ENCODE assay signal across 9 mouse cellular contexts in genomic region chr8:107546154-107546553, GRCm38 (mm10). TPM values are rescaled to one million over a fixed set of nuclear protein-coding genes. Genes with fewer than 3 reads are reported as not detected.
DNase-seq lines count a peak whose midpoint lies in the region; ATAC-seq and TF ChIP-seq lines count a peak whose summit lies in the region.
"Had no signal": no experiment of that assay in that cellular context is flagged by ENCODE, and none has a peak within 500 bp of the region (broad histone marks: within the 10 kb centered on the region; RNA-seq: fewer than 3 reads in every experiment).

No protein-coding gene starts in this region.

- peaks cover 45% of the 10 kb centered on the region for H3K36me3 ChIP-seq in hindbrain, embryonic 12.5 days
- 0 out of 2 replicates have a peak, but pooled peaks cover under 1% of the 10 kb centered on the region for H3K36me3 ChIP-seq in hindbrain, postnatal 0 days (ENCODE audit: insufficient read depth, low read length)
- H3K36me3 ChIP-seq in embryonic facial prominence, embryonic 11.5 days (replicated peaks; ENCODE audit: control insufficient read depth, insufficient read depth, low read depth, low read length), result no peaks in the 10 kb centered on the region; the same call in 1 of the 2 replicates
- H3K36me3 ChIP-seq in limb, embryonic 10.5 days, result peaks cover 78% of the 10 kb centered on the region
- peaks cover 66% of the 10 kb centered on the region for H3K36me3 ChIP-seq in hindbrain, embryonic 10.5 days
- H3K36me3 ChIP-seq: stomach, embryonic 15.5 days had no signal

- H3K27me3 ChIP-seq in hindbrain, embryonic 12.5 days, result no peaks in the 10 kb centered on the region
- H3K27me3 ChIP-seq in hindbrain, postnatal 0 days (ENCODE audit: insufficient read depth, low read length), result no peaks in the 10 kb centered on the region
- no peaks in the 10 kb centered on the region for H3K27me3 ChIP-seq in embryonic facial prominence, embryonic 11.5 days (ENCODE audit: control insufficient read depth, insufficient read depth, low read length)
- no peaks in the 10 kb centered on the region for H3K27me3 ChIP-seq in limb, embryonic 10.5 days (ENCODE audit: low read depth, poor library complexity, severe bottlenecking)
- no peaks in the 10 kb centered on the region for H3K27me3 ChIP-seq in hindbrain, embryonic 10.5 days (ENCODE audit: insufficient read depth, poor library complexity, severe bottlenecking)
- H3K27me3 ChIP-seq: stomach, embryonic 15.5 days had no signal

- 86% methylated on average over 4 of the region's 4 CpGs for WGBS in hindbrain, embryonic 12.5 days
- WGBS in hindbrain, postnatal 0 days, result 80% methylated on average over 4 of the region's 4 CpGs
- WGBS in embryonic facial prominence, embryonic 11.5 days, result 88% methylated on average over 4 of the region's 4 CpGs
- WGBS in limb, embryonic 10.5 days, result 96% methylated on average over 4 of the region's 4 CpGs
- WGBS in hindbrain, embryonic 10.5 days, result 89% methylated on average over 4 of the region's 4 CpGs

- peak overlapping the region; percentile 26 for H3K4me3 ChIP-seq in hindbrain, embryonic 12.5 days
- no peak overlapping the region for H3K4me3 ChIP-seq in hindbrain, postnatal 0 days (ENCODE audit: low read length)
- peak overlapping the region; percentile 21; the same call in 1 of the 2 replicates for H3K4me3 ChIP-seq in embryonic facial prominence, embryonic 11.5 days (ENCODE audit: low read depth, low read length)
- peak overlapping the region; percentile 38; the same call in 1 of the 2 replicates for H3K4me3 ChIP-seq in limb, embryonic 10.5 days
- H3K4me3 ChIP-seq in hindbrain, embryonic 10.5 days, result no peak overlapping the region
- H3K4me3 ChIP-seq: stomach, embryonic 15.5 days had no signal

- peak overlapping the region; percentile 76 for H3K27ac ChIP-seq in hindbrain, embryonic 12.5 days
- no peak overlapping the region for H3K27ac ChIP-seq in hindbrain, postnatal 0 days
- H3K27ac ChIP-seq in embryonic facial prominence, embryonic 11.5 days (replicated peaks; ENCODE audit: low read depth, low read length), result no peak overlapping the region
- H3K27ac ChIP-seq in limb, embryonic 10.5 days, result peak overlapping the region; percentile 86
- no peak overlapping the region for H3K27ac ChIP-seq in hindbrain, embryonic 10.5 days
- H3K27ac ChIP-seq: stomach, embryonic 15.5 days had no signal

- no peak for ATAC-seq in hindbrain, embryonic 12.5 days (ENCODE audit: low FRiP score)
- ATAC-seq in hindbrain, postnatal 0 days, result no peak
- no peak for ATAC-seq in embryonic facial prominence, embryonic 11.5 days (replicated peaks; ENCODE audit: insufficient number of reproducible peaks, low FRiP score, low TSS enrichment, low read depth)

- 0 out of 2 replicates have a peak, but pooled peaks cover 8% of the 10 kb centered on the region for H3K4me1 ChIP-seq in hindbrain, embryonic 12.5 days
- H3K4me1 ChIP-seq in hindbrain, postnatal 0 days (ENCODE audit: insufficient read depth, low read length), result no peaks in the 10 kb centered on the region
- H3K4me1 ChIP-seq in embryonic facial prominence, embryonic 11.5 days (ENCODE audit: control insufficient read depth, insufficient read depth, low read length), result no peaks in the 10 kb centered on the region; the same call in 1 of the 2 replicates
- H3K4me1 ChIP-seq in limb, embryonic 10.5 days, result peaks cover 21% of the 10 kb centered on the region
- H3K4me1 ChIP-seq in hindbrain, embryonic 10.5 days (replicated peaks), result peaks cover 32% of the 10 kb centered on the region

- H3K9ac ChIP-seq in hindbrain, embryonic 12.5 days, result peak overlapping the region; percentile 44; the same call in 1 of the 2 replicates
- no peak overlapping the region for H3K9ac ChIP-seq in hindbrain, postnatal 0 days (replicated peaks; ENCODE audit: low read length)
- no peak overlapping the region for H3K9ac ChIP-seq in embryonic facial prominence, embryonic 11.5 days (replicated peaks; ENCODE audit: low read length)
- H3K9ac ChIP-seq: stomach, embryonic 15.5 days had no signal

- DNase-seq in hindbrain, postnatal 0 days (ENCODE audit: low spot score), result no peak
- DNase-seq in embryonic facial prominence, embryonic 11.5 days (ENCODE audit: low spot score), result no peak
- peak; percentile 67 to 76 for DNase-seq in frontal cortex, adult 2 months (ENCODE audit: extremely low spot score in 1 of 2, low spot score in 1 of 2)
- no peak for DNase-seq in limb, embryonic 10.5 days (ENCODE audit: low spot score)
- DNase-seq in hindbrain, embryonic 10.5 days (ENCODE audit: low spot score), result no peak
- DNase-seq in spleen, adult 18-20 months, result no peak
- DNase-seq: kidney, postnatal 36 days had no signal

- TF ChIP-seq CTCF in hindbrain, postnatal 0 days (IDR thresholded peaks at IDR 0.05; ENCODE audit: low read depth), result no peak

- H3K9me3 ChIP-seq in hindbrain, embryonic 12.5 days (replicated peaks), result no peaks in the 10 kb centered on the region
- no peaks in the 10 kb centered on the region for H3K9me3 ChIP-seq in hindbrain, postnatal 0 days (ENCODE audit: low read length)
- no peaks in the 10 kb centered on the region for H3K9me3 ChIP-seq in embryonic facial prominence, embryonic 11.5 days (replicated peaks; ENCODE audit: control insufficient read depth, low read length)
- no peaks in the 10 kb centered on the region for H3K9me3 ChIP-seq in limb, embryonic 10.5 days (replicated peaks)
- no peaks in the 10 kb centered on the region for H3K9me3 ChIP-seq in hindbrain, embryonic 10.5 days
- H3K9me3 ChIP-seq: stomach, embryonic 15.5 days had no signal

- peak overlapping the region; percentile 33 for H3K4me2 ChIP-seq in hindbrain, embryonic 12.5 days (replicated peaks)
- H3K4me2 ChIP-seq in hindbrain, postnatal 0 days (ENCODE audit: low read depth, low read length), result no peak overlapping the region
- H3K4me2 ChIP-seq in embryonic facial prominence, embryonic 11.5 days (ENCODE audit: low read depth, low read length), result peak overlapping the region; percentile 20
- H3K4me2 ChIP-seq: stomach, embryonic 15.5 days had no signal

RNA-seq across cellular contexts. Expression of gene Psmd7, which starts 42.1 kb away (rescaled TPM):
- 291 and 295 TPM in 2 replicates for polyA plus RNA-seq in hindbrain, embryonic 12.5 days (2016; fragmentation: Nextera tagmentation; extraction: Ambion mirVana)
- total RNA-seq in hindbrain, postnatal 0 days (2014; rRNA removed), result 21.7 and 34.4 TPM in 2 replicates
- 253 and 257 TPM in 2 replicates for polyA plus RNA-seq in hindbrain, postnatal 0 days (2015; fragmentation: Nextera tagmentation; extraction: Ambion mirVana)
- polyA plus RNA-seq in embryonic facial prominence, embryonic 11.5 days (2014; fragmentation: Nextera tagmentation; extraction: Ambion mirVana), result 350 and 362 TPM in 2 replicates
- polyA plus RNA-seq in frontal cortex, adult 2 months (2012; rRNA removed), result 106 and 115 TPM in 2 replicates
- 399 and 404 TPM in 2 replicates for polyA plus RNA-seq in limb, embryonic 10.5 days (2016; fragmentation: Nextera tagmentation; extraction: Ambion mirVana)
- 312 and 323 TPM in 2 replicates for polyA plus RNA-seq in hindbrain, embryonic 10.5 days (2016; fragmentation: Nextera tagmentation; extraction: Ambion mirVana)

Comparison
In these comparisons a context has a peak if more than half of its experiments do, and no peak if none do; other contexts are left out.
1. H3K27ac ChIP-seq: peak in hindbrain, embryonic 12.5 days (single experiment) and limb, embryonic 10.5 days (single experiment); none in hindbrain, postnatal 0 days (single experiment), embryonic facial prominence, embryonic 11.5 days (single experiment) and hindbrain, embryonic 10.5 days (single experiment).
2. H3K4me3 ChIP-seq: peak in hindbrain, embryonic 12.5 days (single experiment), embryonic facial prominence, embryonic 11.5 days (single experiment) and limb, embryonic 10.5 days (single experiment); none in hindbrain, postnatal 0 days (single experiment) and hindbrain, embryonic 10.5 days (single experiment).
3. DNase-seq: peak in frontal cortex, adult 2 months (2 of 2); none in hindbrain, postnatal 0 days (single experiment), embryonic facial prominence, embryonic 11.5 days (single experiment), limb, embryonic 10.5 days (single experiment), hindbrain, embryonic 10.5 days (single experiment) and spleen, adult 18-20 months (0 of 2).